Mouse (Mus musculus): ENCODE measurements around the gene Ccdc3.
A peak's percentile ranks its signal among the peaks of the same experiment; 100 is the strongest.

Ccdc3 gene

DNA sequence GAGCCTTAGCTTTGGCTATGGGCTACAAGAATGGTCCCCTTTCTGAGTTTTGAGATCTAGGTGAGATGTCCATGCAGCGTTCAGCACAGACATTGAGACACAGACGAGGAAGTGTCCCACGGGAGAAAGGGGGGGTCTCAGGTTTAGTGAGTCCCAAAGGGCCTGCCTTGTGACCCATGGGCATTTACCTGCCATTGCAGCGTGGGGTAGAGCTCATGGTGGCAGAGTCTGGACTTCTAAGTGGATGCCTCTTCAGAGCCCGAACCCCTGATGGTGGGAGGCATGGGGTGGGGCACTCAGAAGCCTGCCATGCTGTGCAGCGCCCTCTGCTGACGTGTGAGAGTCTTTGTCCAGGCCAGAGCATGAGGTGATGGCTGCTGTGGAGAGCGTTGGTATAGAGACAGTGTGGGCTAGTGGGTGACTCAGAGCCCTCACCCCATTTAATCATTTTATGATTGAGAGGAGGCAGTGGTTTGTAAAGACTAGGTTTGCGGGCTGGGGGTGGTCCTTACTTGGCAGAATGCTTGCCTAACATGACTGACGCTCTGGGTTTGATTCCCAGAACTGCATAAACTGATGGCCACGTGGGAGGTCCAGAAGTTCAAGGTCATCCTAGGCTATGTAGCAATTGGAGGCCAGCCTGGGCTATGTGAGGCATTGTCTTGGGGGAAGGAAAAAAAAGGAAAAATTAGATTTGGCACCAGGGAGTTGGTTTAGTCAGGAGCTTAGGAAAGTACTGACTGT is 23.6 kb downstream of the Ccdc3 start:
- no peak for DNase-seq (ENCODE audit: inconsistent ontology term)

DNA sequence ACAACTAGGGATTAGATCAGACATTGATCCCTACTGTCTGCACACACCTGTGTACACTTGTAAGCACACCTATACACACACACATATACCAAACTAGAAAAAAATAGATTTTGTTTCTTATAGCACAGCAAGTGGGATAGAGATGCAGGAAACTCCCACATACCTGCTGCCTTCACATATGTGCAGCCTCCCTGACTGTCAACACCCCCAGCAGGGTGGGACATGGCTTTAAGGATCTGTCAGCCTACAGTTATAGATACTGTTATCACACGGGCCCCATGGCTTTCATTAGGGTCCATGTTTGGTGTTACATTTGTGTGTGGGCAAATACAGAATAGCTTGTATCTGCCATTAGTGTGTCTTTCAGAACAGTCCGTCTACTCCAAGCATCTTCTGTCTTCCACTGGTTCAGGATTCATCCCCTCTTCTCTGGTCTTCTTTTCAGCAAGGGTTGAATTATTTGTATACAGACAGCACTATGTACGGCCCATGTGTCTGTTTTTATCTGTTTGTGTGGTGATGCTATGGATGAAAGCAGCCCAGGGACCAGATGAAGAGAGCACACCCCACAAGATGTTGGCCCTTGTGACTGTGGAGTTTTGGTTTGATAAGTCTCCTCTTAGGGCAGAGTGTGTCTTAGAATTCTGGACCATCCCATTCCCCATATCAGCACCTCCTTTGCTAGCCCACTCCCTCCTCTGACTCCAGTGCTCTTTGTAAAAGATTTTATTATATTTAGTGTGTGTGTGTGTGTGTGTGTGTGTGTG is 24.5 kb downstream of the Ccdc3 start:
- no peak for DNase-seq (ENCODE audit: inconsistent ontology term)

DNA sequence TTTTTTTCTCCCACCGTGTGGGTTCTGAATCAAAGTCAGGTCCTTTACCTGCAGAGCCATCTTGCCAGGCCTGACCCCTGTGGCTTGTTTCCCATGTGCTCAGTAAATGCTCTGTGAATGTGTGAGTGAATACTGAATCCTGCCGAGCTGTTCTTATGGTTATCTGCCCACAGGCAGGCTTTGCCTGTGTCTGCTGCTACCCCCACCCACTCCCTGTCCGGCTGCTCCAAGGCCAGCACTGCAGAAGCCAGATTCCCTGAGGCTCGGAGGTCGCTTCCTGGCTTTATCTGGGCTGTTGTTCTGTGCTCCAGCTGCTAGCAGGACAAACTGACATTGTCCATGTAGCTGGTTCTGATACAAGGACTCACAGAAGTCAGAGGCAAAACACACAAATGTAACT is 25.2 kb downstream of the Ccdc3 start:
- no peak for DNase-seq (ENCODE audit: inconsistent ontology term)

DNA sequence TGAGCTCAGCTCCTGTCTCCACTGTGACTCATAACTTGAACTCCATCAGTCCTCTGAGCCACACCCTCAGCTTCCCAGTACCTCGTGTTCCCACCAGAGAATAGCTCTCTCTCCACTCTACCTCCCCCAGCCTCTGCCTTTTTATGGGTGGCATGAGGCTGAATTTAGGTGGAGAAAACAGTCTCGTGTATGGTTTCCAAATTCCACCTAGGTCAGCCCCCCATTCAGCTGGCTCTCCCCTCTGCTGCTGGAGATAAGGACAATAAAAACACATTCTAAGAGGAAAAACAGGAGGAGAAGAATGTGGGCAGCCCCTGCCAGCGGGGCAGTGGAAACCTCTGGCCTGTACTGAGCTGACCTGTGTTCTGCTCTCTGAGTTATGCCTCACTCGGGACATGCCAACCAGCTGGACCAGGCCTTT is 28.4 kb downstream of the Ccdc3 start:
- no peak for DNase-seq (ENCODE audit: inconsistent ontology term)

DNA sequence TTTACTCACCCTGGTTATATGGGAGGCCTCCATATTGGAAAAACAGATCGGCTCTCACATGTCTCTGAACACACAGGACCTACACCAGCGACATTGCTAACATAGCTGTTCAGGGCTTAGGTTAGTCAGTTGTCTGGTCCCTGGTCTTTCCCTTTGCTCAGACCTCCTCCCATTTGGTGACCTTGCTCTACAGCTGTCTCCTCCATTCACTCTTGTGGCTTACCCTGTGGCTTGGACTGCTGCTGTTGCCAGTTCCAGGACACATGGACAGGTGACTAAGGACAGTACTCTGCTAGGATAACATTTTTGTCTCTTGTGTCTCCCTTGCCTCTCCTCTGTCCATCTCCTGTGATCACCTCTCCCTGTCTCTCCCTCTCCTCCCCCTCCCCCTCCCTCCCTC is 29.2 kb downstream of the Ccdc3 start:
- no peak for DNase-seq (ENCODE audit: inconsistent ontology term)

DNA sequence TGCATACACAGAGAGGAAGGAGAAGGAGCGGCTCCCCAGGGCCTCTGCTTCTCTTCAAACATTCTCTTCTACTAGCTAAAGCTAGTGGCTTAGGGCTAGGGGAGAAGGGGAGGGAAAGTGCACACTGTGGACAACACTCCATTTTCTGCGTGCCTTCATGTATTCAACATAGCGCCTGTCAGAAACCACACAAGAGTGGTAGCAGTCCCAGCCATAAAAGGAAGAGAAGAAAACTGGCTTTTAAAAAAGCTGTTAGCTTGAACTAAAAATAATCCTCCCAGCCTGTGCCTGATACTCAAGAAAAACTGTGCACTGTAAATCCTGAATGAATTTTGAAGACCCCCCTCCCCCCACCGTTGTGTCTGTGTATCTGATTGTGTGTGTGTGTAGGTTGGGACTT is 33.2 kb downstream of the Ccdc3 start:
- no peak for DNase-seq (ENCODE audit: inconsistent ontology term)

DNA sequence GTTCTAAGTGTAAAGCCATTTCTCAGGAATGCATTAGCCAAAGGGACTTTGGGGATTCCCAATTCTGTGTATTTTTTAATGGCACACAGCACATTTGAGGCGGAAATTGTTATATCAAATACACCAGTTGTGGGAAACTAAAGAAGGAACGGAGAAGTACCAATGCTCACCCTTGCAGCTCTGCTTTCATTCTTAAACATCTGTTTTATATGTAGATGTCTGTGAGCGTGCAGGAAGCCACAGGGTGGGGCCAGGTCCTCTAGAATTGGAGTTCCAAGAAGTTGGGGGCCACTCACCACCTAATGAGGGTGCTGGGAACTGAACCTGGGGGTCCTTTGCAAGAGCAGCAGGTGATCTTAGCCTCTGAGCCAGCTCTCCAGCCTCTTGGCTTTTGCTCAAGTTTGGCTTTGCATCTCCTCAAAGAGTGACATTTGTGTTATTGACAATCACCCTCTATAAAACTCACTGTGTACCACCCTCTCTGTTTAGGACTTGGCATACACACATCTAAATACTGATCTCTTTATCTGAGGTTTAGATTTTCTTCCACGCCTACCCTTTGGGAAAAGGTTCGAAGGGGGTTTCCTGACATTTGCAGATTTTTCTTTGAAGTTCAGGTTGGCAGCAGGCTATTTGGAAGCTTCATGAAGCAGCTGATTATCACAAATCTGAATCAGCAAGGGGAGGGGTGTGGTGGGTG is 33.9 kb downstream of the Ccdc3 start:
- no peak for DNase-seq (ENCODE audit: inconsistent ontology term)

DNA sequence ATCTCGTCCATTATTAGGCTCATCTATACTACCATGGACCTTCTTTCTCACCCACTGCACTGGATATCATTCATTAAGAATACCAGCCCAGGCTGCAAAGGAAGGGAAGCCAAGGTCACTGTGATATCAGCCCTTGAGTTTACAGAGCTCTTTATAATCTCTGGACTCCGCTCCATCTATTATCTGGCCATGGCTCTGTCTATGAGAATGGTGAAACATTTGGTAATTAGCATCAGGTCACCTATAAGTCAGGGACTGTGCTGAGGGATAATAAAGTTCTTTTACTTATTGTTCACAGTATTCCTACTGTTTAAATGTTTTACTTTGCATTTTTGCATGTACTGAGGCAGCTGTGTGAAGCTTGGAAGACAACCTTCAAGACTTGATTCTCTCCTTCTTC is 35.2 kb downstream of the Ccdc3 start:
- DNase-seq (ENCODE audit: inconsistent ontology term), result no peak

DNA sequence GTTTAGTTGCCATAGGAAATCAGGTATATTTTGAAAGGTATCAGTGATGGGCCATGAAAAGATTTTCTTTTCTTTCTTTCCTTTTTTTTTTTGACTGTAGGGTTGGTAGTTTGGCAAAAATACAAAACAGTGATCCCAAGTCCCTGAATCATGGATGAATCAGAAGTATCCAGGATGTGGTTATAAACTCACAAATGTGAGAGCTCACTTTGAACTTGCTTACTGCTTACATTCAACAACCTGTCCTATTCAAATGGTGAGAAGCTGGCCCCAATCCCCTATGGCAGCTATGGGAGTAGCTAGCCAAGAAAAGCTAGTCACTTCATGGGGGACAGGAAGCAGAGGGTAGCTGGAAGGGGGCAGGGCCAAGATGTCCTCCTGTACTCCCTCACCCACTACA is 37.1 kb downstream of the Ccdc3 start:
- peak; percentile 16 for DNase-seq (ENCODE audit: inconsistent ontology term)

DNA sequence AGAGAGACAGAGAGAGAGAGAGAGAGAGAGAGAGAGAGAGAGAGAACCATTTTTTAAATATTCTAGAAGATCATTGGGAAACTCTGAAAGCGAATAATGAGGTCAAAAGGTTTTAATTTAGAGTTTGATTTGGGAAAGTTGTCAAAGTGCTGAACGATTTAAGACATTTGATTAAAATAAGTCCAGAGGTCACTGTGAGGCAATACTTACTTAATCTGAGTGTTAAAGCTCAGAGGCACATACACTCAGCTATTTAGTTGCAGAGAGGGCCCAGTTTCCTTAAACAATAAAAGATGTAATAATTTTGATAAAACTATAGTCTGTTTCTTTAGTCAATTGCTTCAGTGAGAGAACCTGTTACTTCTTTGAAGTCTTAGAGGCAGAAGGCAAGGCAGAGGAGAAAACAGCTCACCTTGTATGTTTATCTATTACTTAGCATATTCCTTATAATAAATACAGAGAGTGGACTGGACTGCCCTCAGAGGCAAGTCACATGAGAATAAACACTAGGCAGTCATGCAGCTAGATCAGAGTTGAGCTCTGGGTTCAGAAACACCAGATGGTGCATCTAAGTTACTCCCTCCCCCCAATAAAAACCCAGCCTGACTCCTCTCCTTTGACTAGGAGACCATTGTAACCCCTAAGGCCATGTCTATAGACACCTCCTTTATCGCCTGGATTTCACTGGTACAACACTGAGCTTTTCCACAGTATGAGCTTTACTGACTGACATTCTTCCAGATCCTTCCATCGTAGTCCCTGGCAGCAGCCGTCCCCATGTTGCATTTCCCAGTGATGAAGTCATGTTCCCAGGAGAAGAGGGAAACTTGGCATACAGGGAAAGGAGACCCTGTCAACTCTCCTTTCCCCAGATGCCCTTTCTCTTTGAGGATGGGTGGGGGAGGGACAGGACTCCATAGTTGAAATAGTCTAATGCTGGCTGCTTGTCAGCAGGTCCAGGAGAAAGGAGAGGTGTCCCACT is 44.2 kb downstream of the Ccdc3 start:
- DNase-seq (ENCODE audit: inconsistent ontology term), result peak; percentile 16

DNA sequence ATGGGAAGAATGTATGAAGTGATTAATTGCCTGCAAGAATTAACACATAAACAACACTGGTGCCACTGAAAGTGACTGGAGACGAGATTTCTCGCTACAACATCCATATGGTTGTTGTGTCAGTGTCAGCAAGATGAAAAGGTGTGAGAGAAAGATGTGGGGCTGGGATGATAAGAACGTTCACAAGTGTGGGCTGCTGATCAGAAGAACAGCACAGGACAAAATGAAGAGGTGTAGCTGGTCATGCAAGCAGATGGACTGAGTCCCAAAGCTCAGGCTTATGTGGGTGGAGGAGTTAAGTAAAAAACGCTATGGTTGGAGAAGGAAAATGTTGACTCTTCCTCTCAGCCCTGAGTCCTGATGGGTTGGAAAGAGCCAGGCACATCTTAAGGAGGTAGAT is 46.6 kb downstream of the Ccdc3 start:
- no peak for DNase-seq (ENCODE audit: inconsistent ontology term)

DNA sequence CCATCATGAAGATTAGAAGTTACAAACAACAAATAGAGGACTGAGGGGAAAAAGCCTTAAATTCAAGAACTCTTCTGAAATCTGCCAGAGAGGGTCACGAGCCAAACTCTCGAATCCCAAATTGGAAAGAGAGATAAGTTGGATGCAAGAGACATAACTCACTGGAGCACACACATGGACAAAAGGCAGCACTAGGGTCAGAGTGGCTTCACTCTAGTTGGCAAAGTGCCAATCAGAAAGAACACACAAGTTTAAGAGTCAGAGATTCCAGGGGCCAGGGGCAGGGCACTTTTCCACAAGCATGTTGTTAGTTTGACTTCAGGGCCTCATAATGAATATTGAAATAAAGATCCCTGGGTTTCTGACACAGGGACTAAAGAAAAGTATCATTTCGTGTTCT is 48.1 kb downstream of the Ccdc3 start:
- DNase-seq (ENCODE audit: inconsistent ontology term), result no peak

DNA sequence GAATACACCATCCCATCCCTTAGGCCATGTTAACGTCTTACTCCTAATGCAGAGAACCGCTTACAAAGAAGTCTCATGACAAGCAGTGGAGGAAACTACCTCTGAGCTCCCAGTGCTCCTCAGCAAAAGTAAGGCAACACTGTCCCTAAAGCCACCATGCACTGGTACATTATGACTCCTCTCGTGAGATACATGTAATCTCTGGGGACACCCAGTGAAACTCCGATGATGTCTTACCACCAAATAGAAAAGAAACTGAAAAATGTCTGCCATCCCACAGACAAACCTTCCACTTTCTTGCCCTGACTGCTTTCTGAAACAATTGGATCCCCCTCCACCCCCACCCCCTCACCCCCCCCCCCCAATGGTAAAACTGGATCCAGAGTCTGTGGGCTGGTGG is 54.6 kb downstream of the Ccdc3 start:
- no peak for DNase-seq (ENCODE audit: inconsistent ontology term)

DNA sequence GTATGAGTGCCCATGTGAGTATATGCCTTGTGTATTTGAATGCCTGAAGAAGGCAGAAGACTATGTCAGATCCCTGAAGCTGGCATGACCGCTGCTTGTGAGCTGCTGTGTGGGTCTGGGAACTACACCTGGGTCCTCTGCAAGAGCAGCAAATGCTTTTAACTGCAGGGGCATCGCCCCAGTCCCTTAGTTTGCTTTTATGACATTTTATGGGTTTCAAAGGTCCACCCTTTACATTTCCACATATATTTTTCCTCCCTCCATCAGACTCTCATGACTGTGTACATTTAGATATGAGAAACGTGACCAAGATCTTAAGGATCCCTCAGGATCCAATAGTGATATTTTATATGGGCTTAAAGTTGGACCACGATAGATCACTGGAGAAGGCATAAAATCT is 55.5 kb downstream of the Ccdc3 start:
- DNase-seq (ENCODE audit: inconsistent ontology term), result no peak

DNA sequence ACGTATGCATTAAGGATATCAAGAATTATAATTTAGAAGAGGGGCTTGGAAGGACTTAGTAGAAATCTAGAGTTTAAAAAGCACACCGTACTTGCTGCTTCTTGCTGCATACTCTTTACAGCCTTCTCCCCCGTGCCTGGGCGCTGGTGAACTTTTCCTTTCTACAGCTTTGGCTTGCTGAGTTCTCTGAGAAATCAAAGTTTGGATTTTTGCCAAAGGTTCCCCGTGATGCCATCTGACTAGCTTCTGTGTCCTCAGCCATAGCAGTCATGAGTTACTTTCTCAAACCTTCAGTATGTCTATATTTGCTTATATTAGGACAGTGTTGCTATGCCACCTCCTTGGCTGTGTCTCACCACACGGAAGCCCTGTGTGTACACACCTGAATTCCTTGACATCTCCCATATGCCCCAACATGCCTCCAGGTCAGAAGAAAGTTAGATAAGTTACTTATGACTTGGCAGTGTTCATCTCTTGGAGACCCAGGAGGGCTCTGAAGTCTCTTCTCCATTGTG is 57.2 kb downstream of the Ccdc3 start:
- DNase-seq (ENCODE audit: inconsistent ontology term), result no peak

DNA sequence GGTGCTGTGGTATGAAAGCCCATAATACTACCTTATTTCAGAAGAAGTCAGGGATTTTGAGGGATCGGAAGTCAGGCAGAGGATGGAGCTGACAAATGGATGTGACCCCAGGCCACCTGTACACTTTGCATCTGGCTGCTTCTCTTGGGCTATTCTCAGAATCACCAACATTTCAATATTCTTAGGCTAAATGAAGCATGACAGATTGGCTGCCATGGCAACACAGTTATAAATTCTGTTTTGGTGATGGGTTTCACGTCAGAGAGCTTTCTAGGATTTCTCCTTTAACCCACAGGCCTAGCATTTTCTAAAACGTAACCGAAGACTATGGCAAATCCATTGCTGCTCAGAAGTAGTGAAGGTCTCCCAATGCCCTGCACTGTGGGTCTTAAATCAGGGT is 59.9 kb downstream of the Ccdc3 start:
- DNase-seq (ENCODE audit: inconsistent ontology term), result no peak

DNA sequence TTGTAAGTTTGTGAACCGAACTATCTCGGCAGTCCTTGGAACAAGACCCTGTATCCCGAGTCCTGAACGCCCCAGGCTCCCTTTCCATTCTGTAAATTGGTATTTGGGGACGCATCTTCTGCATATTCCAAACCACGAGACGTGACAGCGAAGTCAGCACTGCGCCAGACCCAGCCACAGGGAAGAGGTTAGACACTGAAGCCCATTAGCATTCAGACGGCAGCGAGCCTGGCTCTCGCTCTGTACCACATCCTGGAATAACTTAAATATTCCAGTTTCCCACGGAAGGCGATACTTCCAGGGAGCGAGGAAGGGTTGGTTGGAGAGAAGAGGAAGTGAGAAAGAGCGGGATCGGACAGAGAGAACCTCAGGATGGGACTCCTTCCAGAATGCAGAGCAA is 61.7 kb downstream of the Ccdc3 start:
- no peak for DNase-seq (ENCODE audit: inconsistent ontology term)

DNA sequence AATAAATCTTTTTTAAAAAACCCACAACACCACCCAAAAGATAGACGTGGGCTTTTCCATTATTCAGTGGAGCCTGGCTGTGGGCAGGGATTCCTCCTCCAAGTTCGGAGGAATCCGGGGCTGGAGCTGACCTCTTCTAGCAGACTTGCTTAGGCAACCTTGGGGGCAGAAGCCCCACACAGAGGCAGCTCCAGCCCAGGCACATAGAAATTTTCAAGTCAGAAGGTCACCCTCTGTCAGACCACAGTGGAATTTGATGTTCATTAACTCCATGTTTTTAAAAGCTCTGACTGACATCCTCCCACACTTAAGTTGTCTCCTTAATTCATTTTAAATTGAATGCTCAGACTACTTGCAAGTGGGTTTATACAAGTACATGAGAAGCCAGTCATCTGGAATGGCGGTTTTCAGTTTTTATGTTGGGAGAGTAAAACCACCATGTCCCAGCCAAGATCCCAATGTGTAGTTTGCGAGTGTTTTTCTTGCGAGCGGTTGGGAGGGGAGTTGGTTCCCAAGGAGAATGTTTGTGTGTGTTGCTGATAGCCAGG is 63.3 kb downstream of the Ccdc3 start:
- DNase-seq (ENCODE audit: inconsistent ontology term), result peak; percentile 49

DNA sequence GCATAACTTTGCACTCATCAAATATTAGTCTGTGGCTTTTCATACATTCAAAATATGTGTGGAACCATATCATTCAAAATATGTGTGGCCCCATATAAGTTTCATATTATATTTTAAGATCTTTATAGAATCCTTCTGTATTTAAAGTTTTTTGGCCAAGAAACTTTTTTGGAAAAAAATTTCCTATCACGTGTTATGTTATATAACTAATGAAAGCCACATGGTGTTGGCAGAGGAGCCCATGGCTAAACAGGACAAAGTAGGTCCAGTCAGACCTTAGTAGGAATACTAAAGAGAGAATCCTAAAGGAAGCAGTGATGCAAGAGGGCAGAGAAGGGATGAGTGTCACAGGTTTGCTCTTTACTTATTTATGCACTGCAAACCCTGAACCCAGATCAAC is 65.6 kb downstream of the Ccdc3 start:
- DNase-seq (ENCODE audit: inconsistent ontology term), result no peak

DNA sequence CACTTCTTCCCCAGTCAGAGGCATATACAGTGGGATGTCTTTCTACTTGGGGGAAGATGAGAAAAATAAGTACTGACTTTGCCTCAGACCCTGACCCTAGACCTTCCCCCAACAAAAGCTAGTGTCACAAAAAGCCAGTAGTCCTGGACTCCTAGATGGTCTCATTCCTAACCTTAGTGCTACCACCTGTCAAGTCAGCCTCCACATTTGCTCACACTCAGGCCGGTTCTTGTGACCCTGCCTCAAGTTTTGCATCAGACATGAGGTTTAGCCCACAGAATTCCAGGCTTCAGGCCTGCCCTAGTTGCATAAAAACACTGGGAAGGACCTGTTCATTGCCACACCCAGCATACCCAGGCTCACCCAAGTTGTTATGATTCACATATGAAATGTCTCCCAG is 67.4 kb downstream of the Ccdc3 start:
- no peak for DNase-seq (ENCODE audit: inconsistent ontology term)

DNA sequence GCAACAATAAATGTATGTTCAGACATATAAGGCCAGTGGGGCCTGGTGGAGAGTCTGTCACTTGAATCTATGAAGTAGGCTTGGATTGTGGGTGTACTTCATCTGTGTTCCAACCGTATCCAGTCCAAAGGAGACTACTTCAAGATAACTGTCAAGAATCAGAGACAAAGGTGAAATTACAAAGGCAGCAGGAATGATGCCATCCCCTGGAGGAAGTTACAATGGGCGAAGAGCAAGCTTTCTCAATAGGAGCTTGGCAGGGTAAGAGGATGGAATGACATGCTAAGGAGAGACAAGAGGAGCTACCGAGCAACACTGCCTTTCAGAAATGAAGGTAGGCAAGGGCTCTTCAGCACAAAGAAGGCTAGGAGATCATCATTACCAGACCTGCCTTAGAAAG is 69.1 kb downstream of the Ccdc3 start:
- DNase-seq (ENCODE audit: inconsistent ontology term), result no peak
